17 mouse cellular contexts compared by ENCODE assay signal in the genomic region with DNA sequence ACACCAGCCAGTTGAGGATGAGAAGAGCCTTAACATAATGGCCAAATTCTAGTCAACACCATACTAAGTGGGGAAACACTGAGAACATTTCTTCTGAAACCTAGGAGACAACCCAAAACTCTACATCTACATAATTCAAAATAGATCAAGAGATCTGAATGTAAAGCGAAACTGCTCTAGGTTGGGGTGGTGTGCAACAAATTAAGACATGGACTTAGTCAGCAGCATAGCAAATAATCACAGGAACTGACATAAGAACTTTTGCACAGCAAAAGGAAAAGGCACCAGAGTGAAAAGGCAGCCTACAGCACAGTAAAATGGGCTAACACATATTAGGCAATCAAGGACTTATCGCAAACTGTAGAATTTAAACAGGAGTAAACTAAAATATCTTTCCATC. TPM values are rescaled to one million over a fixed set of nuclear protein-coding genes. Genes with fewer than 3 reads are reported as not detected.
DNase-seq lines count a peak whose midpoint lies in the region; ATAC-seq lines count a peak whose summit lies in the region.
"Had no signal": no experiment of that assay in that cellular context is flagged by ENCODE, and none has a peak within 500 bp of the region (broad histone marks: within the 10 kb centered on the region; RNA-seq: fewer than 3 reads in every experiment).

No protein-coding gene starts in this region.

- peak; percentile 6 for DNase-seq in CD4-positive, CD25-positive, alpha-beta regulatory T cell, adult 2 months (ENCODE audit: low read depth, low spot score)
- DNase-seq in induced T-regulatory cell, adult 2 months (ENCODE audit: low read depth), result peak; percentile 33
- no peak for DNase-seq in ovary, postnatal 14 days (ENCODE audit: low spot score)
- no peak for DNase-seq in gastrocnemius, adult 8-10 months (ENCODE audit: low spot score in 2 of 2)
- DNase-seq in urinary bladder, postnatal 10 days (ENCODE audit: low spot score), result no peak
- DNase-seq: adrenal gland, adult 8-10 months; adrenal gland, postnatal 14 days; adrenal gland, postnatal 36 days; cerebellum, adult 11-12 months; cerebellum, adult 2 months; cerebellum, adult 9-10 months; cerebellum, postnatal 10 days; cerebellum, postnatal 25 days had no signal

- ATAC-seq in CD4-positive, CD25-positive, alpha-beta regulatory T cell, adult 4 months, result peak; percentile 53
- peak; percentile 50; the same call in 1 of the 2 replicates for ATAC-seq in monocyte, adult 5-6 weeks (replicated peaks; ENCODE audit: insufficient number of reproducible peaks, low FRiP score, low TSS enrichment, poor library complexity, severe bottlenecking)
- ATAC-seq: forebrain, embryonic 14.5 days; forebrain, embryonic 16.5 days had no signal

RNA-seq across cellular contexts. Expression of gene Smpdl3a, which starts 25.1 kb away (rescaled TPM):
- polyA plus RNA-seq in CD4-positive, CD25-positive, alpha-beta regulatory T cell, adult 4 months (2017; shearing (Covaris generic)), result 100 to 1,000 TPM; 136 to 158 TPM
- 248 to 540 TPM (median 441 TPM) in 3 replicates for total RNA-seq in monocyte, adult 5-6 weeks (2017)
- total RNA-seq in gastrocnemius, adult 8-10 months (2022), result 10 to 100 TPM; 82.1 to 88.0 (median 82.5) TPM

RNA-seq across cellular contexts. Expression of gene Fabp7, which starts 34.5 kb away (rescaled TPM):
- not detected for polyA plus RNA-seq in CD4-positive, CD25-positive, alpha-beta regulatory T cell, adult 4 months (2017; shearing (Covaris generic))
- total RNA-seq in monocyte, adult 5-6 weeks (2017), result 1.4 TPM in 1 of 3 replicates, not detected in the others
- total RNA-seq in gastrocnemius, adult 8-10 months (2022), result not detected

Comparison
In these comparisons a context has a peak if more than half of its experiments do, and no peak if none do; other contexts are left out.
1. DNase-seq: peak in CD4-positive, CD25-positive, alpha-beta regulatory T cell, adult 2 months (single experiment) and induced T-regulatory cell, adult 2 months (single experiment); none in ovary, postnatal 14 days (single experiment), gastrocnemius, adult 8-10 months (0 of 2) and urinary bladder, postnatal 10 days (single experiment).